Mouse (Mus musculus): ENCODE data around the gene Trit1.

DNA sequence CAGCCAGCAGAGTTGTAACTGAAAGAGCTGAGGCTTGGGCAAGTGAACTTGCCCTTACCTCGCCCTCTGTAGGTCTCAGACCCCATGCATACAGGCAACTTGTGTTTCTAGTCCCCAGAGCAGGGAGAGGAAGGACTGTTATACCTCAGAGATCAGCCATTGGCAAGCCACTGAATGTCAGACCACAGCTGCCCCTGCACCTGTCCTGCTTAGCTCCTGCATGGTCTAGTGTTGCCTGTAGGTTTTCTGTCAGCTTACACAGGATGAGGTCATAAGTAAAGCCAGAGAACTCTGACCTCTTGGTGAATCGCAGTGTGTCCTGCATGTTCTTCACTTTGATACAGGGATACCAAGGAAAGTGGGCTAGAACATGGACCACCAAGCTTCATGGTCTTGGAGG is 18.4 kb downstream of the Trit1 start:
- TF ChIP-seq POLR2A (IDR thresholded peaks at IDR 0.05; ENCODE audit: low read depth, low read length) (no peak), CTCF (IDR thresholded peaks at IDR 0.05; ENCODE audit: extremely low read depth, insufficient read depth, insufficient read length, insufficient replicate concordance) (no peak)
